Mouse (Mus musculus) CD4-positive, CD25-positive, alpha-beta regulatory T cell, adult 2 months (primary cell): ENCODE data around the gene Gfi1.

Experiments
- DNase-seq: peaks from one replicate; pipeline ENCODE4 v3.0.0-alpha.2; 2012; ENCODE audit warnings: low read depth, low spot score

The Gfi1 gene

DNA sequence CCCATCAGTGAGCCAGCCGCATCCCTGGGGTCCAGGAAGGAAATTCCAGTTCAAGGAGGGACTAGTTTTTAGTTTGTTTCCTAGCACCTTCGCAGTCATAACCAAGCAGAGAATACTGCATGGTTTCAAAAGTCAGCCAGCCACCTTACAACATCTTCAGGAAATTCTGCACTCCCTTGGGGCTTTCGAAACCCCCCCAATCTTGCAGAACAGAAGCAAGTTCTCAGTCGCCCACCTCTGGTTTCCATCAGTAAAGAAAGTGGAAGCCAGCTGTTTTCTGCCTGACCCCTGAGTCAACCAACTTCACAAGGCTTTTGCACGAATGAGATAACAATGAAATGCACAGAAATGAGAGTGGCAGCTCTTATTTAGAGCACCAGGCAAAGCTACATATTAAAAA lies 47.4 kb downstream of the Gfi1 start:
- DNase-seq: no peak
